Mouse (Mus musculus) c-Kit-positive CD71-positive TER-119-negative erythroid progenitor cells, embryonic 14.5 days (primary cell): ENCODE measurements around the gene Spop.
A peak's percentile ranks its signal among the peaks of the same experiment; 100 is the strongest.
"Not testable (repeated sequence)": the region's sequence is repeated elsewhere in the genome, so short reads cannot be mapped to it uniquely, and the experiment has no call there.

Source experiments
- DNase-seq: peaks from one replicate; pipeline ENCODE4 v3.0.0-alpha.2; 2013; ENCODE audit warnings: low read depth

Gene Spop

DNA sequence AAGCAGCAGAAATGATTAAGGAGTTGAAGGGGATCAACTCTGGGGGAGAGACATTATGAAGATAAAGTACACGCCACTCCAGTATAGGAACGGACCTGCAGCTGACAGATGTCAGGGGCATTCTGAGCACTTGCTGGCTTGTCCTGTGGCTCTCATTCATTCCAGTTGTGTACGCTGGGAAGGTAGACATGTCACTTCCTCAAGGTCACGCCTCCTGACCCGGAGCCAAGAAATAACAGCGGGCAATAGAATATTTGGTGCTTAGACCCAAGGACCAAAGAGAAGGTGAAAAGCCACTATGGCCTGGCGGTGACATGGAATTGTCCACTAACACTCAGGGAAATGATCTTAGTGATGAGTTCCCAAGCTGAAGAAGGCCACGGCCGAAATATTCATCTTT, 82.0 kb downstream of the Spop start:
- no peak for DNase-seq

GRCm38 (mm10) chr11:95497921-95498320, 84.0 kb downstream of the Spop start:
- DNase-seq = no peak

- no peak for DNase-seq
Measured at GRCm38 (mm10) chr11:95500412-95500811, 86.5 kb downstream of the Spop start.

DNA sequence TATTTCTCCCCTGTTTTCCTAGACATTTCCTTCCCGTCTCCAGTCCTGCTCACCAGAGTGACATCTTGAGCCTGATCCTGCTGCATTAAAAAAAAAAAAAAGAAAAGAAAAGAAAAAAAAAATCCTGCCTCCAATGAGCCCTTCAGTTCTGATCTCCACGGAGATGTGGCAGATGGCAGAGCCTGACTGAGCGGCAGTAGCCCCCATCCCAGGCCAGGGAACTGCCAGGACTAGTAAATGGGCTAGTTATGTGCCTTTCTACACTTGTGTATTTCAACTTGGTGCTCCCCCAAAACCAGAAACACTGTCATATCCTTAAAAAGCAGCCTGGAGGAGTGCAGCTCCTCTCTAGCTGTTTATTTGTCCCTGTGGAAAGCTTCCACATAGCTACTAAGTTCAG, 87.0 kb downstream of the Spop start:
- DNase-seq = no peak

DNA sequence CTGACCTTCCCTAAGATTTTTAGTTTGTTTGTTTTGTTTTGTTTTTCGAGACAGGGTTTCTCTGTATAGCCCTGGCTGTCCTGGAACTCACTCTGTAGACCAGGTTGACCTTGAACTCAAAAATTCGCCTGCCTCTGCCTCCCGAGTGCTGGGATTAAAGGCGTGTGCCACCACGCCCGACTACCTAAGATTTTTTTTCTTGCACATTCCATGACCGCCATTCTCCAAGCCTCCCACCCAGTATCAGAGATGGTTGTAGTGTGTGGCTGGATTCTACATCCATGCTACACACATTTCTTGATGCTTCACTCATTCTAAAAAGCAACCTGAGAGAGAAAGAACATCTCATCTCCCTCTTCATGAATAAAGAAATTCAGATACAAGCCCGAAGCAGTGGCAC, 87.9 kb downstream of the Spop start:
- DNase-seq = not testable (repeated sequence)

DNA sequence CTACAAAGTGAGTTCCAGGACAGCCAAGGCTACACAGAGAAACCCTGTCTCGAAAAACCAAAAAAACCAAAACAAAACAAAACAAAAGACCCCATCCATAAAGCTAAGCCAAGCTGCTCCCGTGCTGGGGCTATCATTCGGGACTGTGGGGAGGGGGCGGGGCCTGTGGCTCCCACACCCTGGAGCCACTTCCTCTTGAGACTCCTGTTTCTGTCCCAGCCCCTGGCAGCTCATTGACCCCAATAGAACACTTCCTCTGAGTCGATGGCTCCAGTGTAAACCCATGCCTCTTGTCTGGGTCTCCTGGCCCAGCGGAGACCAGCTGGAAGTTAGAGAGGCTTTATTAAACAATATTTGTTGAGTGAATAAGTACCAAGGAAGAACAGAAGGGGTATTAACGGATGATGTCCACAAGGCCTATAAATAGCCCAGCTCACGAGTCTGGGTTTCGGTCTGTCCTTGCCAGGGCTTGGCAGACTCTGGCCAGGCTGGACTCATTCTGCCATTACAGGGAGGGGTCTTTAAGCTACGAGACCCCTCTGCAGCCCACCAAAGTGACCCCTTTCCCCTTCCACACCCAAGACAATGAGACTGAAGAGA, 89.8 kb downstream of the Spop start:
- no peak for DNase-seq

- no peak for DNase-seq
Measured at GRCm38 (mm10) chr11:95504271-95504731, 90.4 kb downstream of the Spop start.

DNA sequence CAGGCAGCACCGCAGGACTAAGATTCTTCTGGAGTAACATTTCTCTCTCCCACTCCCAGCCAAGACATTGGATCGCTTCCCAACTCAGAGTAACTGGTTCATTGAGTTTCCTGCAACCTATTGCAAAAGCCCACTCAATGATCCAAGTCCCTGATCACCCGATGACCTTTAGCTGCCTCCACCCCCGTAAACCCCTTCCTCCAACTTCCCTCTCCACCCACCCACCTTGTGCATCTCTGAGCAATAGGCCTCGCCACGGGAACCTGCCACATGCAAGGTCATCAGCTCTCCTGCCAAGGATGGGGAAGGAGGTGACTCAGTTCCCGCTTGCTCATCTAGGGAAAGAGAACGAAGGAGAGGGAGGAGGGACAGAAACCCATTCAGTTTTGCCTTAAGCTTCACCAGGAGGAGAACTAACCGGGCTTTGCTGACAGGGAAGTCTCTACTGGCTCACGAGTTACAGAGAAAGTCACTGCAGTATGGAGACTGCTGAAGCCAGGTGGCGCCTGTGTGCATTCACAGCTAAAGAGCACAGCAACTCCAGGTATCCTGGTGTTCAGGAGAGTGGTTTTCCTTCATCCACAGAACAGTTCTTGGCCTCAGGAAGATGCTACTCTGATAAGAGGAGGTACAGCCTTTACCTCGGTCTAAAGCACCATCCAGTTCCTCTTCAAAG, 93.3 kb downstream of the Spop start:
- no peak for DNase-seq

- no peak for DNase-seq
Measured at GRCm38 (mm10) chr11:95507785-95508184, 93.9 kb downstream of the Spop start.

DNA sequence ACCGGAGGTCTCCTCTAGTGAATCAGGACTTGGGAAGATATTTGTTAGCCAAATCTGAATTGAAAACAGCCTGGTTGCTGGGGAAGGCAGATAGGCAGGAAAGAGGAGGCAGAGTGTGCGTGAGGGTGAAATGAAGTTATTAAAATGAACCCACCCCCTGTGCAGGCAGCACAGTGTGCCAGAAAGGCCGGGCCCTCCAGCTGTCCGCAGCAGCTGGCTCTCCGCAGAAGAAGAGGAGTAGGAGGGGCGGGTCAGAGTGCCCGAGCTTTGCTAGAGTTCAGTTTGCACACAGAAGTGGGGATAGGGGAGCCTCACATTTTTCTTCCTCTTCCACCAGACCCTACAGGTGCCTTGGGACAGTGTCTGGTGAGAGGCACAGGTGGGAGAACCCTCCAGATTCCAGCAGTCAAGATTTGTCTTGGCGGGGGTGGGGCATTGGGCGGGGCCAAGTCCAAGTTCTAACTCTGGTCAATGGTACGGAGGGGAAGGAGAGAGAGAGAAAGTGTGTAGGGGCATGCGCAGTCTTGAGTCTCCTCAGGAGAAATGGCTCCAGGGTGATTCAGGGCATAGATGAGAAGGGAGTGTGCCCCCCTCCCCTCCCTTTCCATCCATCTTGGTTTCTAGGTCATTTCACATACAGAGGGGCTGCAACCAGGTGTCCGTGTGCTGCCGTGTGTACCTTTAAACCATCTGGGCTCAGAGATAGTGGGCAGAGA, 94.5 kb downstream of the Spop start:
- DNase-seq = no peak

GRCm38 (mm10) chr11:95509126-95509717, 95.3 kb downstream of the Spop start:
- no peak for DNase-seq

DNA sequence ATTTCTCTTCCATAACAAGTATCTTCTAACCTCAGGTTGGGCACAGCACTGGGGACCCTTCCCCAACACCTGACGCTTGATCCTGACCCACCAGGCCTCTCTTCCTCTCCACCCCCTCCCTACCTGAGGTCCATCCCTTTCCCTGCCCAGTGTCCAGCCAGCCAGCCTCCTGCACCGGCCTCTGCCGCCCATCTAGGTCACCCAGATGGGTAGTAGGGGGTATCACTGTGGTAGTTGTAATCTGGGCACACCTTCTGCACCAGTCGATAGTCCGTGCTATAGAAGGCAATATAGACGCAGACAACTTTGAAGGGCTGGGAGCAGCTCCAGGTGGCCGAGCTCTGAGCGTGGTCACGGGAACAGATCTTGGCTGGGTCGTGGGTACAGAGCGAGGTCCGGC, 96.8 kb downstream of the Spop start:
- DNase-seq = no peak

- no peak for DNase-seq
Measured at GRCm38 (mm10) chr11:95511919-95512318, 98.0 kb downstream of the Spop start.

DNA sequence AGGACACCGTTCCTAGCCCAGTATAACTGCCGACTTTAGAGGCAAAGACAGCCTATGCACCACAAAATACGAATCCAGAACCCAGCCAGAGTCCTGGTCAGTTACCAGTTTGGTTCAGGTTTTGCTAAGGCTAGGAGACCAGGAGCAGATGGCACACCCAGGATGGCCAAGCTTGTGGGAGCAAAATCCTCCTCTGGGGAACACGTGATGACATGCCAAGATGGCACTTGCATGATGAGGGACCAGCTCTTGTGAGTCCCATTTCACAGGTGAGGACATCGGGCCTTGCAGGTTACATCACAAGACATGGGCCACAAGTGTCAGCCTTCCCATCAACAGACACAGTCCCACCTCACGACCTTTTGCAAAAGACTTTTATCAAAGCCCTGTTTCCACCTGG, 98.5 kb downstream of the Spop start:
- DNase-seq = no peak

DNA sequence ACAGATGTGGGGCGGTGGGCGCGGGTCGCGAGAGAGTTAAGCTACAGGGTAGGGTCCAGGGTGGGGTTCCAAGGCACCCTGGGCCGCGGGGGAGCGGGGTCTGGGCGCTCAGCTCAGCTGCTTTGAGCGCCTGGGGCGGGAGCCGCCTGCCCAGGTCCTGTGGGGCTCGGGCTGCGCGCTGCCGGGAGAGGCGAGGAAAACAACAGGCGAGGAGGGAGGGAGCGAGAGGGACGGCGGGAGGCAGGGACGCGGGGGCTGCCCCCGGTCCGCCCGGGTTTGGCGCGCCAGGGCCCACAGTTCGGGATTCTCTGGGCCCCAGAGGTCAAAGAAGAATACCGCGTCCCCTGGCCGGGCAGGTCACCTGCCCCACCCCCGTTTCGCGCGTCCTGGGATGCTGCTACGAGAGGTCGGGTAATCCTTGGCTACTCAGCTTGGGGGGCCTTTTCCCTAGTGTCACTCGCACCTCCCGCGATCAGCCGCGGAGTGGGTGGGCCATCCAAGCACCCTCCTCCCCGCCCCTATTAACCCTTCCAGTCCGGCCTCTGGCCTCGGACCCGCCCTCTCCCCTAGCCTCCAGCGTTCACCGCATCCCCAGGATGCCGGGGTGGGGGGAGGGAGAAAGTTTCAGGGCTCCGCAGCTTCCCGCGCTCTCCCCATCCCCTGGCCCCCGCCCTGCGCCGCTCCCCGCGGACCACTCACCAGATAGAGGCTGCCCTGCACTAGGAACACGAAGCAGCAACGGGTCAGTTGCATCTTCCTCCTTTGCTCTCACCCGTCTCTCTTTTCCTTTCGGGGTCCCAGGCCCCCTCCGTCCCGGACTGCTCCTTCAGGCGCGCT, 99.8 kb downstream of the Spop start:
- no peak for DNase-seq

DNA sequence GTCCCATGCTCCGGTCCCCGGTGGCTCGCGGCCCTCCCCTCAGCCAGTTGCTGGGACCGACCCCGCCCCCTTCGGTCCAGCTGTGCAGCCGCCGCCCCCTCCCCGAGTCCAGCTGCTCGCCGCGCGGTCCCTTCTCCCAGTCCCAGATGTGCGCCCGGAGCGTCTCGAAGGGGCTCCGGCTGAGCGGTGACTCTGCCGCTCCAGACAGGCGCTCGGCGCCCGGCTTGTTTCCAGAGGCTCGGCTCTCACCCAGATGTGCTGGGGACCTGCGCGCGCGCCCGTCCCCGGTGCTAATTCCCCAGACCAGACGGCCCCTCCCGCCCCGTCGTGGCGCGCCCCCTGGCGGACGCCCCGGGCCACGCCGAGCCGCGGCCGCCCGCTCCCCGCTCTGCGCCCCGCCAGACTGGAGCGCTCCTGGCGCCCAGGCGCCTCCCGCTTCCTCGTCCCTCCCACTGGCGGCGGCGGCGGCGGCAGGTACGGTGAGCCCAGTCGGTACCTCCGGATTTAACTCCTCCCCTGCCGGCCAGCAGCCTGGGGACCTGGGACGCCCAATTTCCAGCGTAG, 100.5 kb downstream of the Spop start, which contains the start of gene Nxph3:
Nxph3 (minus strand) TSS at position 273 of the 564 bp plus-strand sequence.
- DNase-seq = peak; percentile 21

GRCm38 (mm10) chr11:95515376-95516323, 101.8 kb downstream of the Spop start:
- DNase-seq = no peak

DNA sequence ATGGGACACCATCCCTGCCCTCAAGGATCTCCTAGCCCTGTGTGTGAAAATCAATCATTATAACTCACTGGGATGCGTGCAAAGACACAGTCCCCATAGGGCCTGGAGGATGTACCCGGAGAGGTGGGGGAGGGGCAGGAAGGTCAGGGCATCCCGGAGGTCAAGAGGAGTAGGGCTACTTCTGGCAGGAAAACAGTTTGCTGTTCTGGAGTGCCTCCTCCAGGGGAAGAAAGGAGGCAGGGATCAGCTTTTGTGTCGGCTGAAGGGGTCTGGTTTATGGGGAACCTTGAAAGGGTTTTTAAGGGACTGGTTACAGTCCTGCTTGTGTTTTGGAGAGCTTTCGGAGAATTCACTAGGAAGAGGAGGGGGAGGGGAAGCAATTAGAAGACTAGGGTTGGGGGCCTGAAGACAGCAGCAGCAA, 102.6 kb downstream of the Spop start:
- no peak for DNase-seq

DNA sequence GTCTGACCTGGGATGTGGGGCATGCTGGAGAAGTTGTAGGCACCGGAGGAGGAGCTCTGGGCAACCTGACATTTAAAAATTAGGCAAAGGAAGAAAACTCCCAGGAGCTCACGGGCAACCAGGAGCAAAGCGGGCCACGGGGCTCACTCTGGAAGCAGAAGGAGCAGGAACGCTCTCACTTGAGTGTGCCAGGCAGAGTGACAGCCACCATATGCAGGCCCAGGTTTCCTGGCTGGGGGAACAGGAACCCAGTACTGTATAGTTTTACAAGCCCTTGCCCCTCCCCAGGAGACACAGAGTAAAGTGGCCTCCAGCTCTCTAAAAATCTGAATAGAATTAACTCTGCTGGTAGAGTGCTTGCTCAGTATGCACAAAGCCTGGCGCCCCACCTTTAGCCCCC, 103.3 kb downstream of the Spop start:
- no peak for DNase-seq

DNA sequence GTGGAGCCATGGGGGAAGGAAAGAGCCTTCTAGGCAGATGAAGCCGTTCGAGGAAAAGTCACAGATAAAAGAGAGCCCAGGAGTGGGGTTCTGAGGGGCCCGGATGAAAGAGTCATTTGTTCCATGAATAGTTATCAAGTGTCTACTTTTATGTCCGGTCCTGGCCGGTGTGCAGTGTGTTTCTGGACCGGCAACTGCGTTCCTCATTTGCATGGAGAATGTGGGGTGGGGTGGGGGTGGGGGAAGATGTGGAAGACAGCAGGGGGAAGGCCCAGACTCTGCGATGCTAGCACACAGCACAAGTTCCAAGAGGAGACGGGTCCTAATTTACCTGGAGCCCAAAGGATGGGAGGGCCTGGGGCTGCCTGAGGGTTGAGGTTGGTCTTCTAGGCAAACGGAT, 105.4 kb downstream of the Spop start:
- DNase-seq = no peak
